Mouse (Mus musculus) C2C12 (cell line): ENCODE measurements around the gene Cyld.

Source experiments
- CTCF ChIP-seq: IDR thresholded peaks from one replicate; pipeline ENCODE4 v1.5.1; 2011; ENCODE audit not compliant: control insufficient read depth, insufficient read depth, insufficient read length
- USF1 ChIP-seq: IDR thresholded peaks from one replicate; pipeline ENCODE4 v1.6.1; 2011; ENCODE audit warnings: low read depth, mild to moderate bottlenecking, control low read depth, moderate library complexity

GRCm38 (mm10) chr8:88693376-88693775 is 3.5 kb upstream of the Cyld start:
- TF ChIP-seq CTCF = no peak
- TF ChIP-seq USF1 = no peak
